Mouse (Mus musculus) stomach, embryonic 15.5 days (tissue): ENCODE data around the gene Epha8. TPM values are rescaled to one million over a fixed set of nuclear protein-coding genes. Genes with fewer than 3 reads are reported as not detected.
A peak's percentile ranks its signal among the peaks of the same experiment; 100 is the strongest.

ENCODE experiments used
- ATAC-seq: fragments of 200-750 bp; cut with Nextera tagmentation; 2 replicates; pipeline ENCODE4 v1.8.0; 2017; ENCODE audit warnings: low read depth, moderate number of reproducible peaks, moderate TSS enrichment; ENCODE audit not compliant: insufficient read depth, low FRiP score
- H3K27ac ChIP-seq: fragments of 300-500 bp; sonication (generic); 2 replicates; pipeline ENCODE4 v1.5.1; 2015; ENCODE audit warnings: mild to moderate bottlenecking, inconsistent platforms
- H3K27me3 ChIP-seq: fragments of 300-500 bp; sonication (generic); replicated peaks from 2 replicates; pipeline ENCODE4 v1.6.1; 2015; ENCODE audit warnings: inconsistent platforms
- H3K36me3 ChIP-seq: fragments of 300-500 bp; sonication (generic); 2 replicates; pipeline ENCODE4 v1.6.1; 2015; ENCODE audit warnings: inconsistent platforms
- H3K4me1 ChIP-seq: fragments of 300-500 bp; sonication (generic); 2 replicates; pipeline ENCODE4 v1.6.1; 2015; ENCODE audit warnings: inconsistent platforms
- H3K4me2 ChIP-seq: fragments of 300-500 bp; sonication (generic); 2 replicates; pipeline ENCODE4 v1.6.1; 2015; ENCODE audit warnings: mild to moderate bottlenecking, inconsistent platforms
- H3K4me3 ChIP-seq: fragments of 300-500 bp; sonication (generic); replicated peaks from 2 replicates; pipeline ENCODE4 v1.5.1; 2015; ENCODE audit warnings: inconsistent platforms
- H3K9ac ChIP-seq: fragments of 300-500 bp; sonication (generic); 2 replicates; pipeline ENCODE4 v1.6.1; 2015; ENCODE audit warnings: inconsistent platforms
- H3K9me3 ChIP-seq: fragments of 300-500 bp; sonication (generic); 2 replicates; pipeline ENCODE4 v1.6.1; 2016; ENCODE audit warnings: inconsistent platforms
- WGBS: fragments of 180-500 bp; shearing (Covaris S2); methylation state at CpG from one replicate; pipeline ENCODE4 v1.1.7; 2015; 5-methylcytosine and 5-hydroxymethylcytosine counted together
- polyA plus RNA-seq: library from polyadenylated mRNA; unstranded; fragments of >200 nt; fragmentation: Nextera tagmentation; extraction: Ambion mirVana; gene quantifications from 2 replicates; pipeline ENCODE4 v1.2.1, GENCODE M21; 2015

The Epha8 gene
- polyA plus RNA-seq, 1 experiment from 2014 or later = 1.0 TPM

- ATAC-seq = no peak
- Histone ChIP-seq H3K9me3 (no peaks in the 10 kb centered on the region), H3K4me3 (no peak overlapping the region), H3K27ac (no peak overlapping the region), H3K27me3 (peaks cover 35% of the 10 kb centered on the region), H3K4me1 (0 out of 2 replicates have a peak, but pooled peaks cover 10% of the 10 kb centered on the region), H3K36me3 (no peaks in the 10 kb centered on the region), H3K9ac (no peak overlapping the region), H3K4me2 (no peak overlapping the region)
- 38% methylated on average over 16 of the region's 16 CpGs for WGBS
These were observed 13.1 kb upstream of the Epha8 start for GRCm38 (mm10) chr4:136969503-136970276.

GRCm38 (mm10) chr4:136969096-136969495 lies 12.5 kb upstream of the Epha8 start:
- Histone ChIP-seq H3K9ac (no peak overlapping the region), H3K27ac (no peak overlapping the region), H3K4me2 (no peak overlapping the region), H3K4me1 (0 out of 2 replicates have a peak, but pooled peaks cover 10% of the 10 kb centered on the region), H3K4me3 (no peak overlapping the region), H3K36me3 (no peaks in the 10 kb centered on the region), H3K9me3 (no peaks in the 10 kb centered on the region), H3K27me3 (peaks cover 35% of the 10 kb centered on the region)
- ATAC-seq = no peak
- WGBS = 45% methylated on average over 8 of the region's 8 CpGs

GRCm38 (mm10) chr4:136967511-136967910 lies 10.9 kb upstream of the Epha8 start:
- H3K9me3 ChIP-seq = no peaks in the 10 kb centered on the region
- H3K27ac ChIP-seq = no peak overlapping the region
- H3K9ac ChIP-seq = no peak overlapping the region
- H3K4me2 ChIP-seq = no peak overlapping the region
- H3K27me3 ChIP-seq = peaks cover 35% of the 10 kb centered on the region
- no peak overlapping the region for H3K4me3 ChIP-seq
- H3K4me1 ChIP-seq = 0 out of 2 replicates have a peak, but pooled peaks cover 10% of the 10 kb centered on the region
- WGBS = 28% methylated on average over 9 of the region's 9 CpGs
- ATAC-seq = no peak
- H3K36me3 ChIP-seq = no peaks in the 10 kb centered on the region

- no peaks in the 10 kb centered on the region for H3K9me3 ChIP-seq
- H3K4me1 ChIP-seq = peaks cover 15% of the 10 kb centered on the region
- H3K9ac ChIP-seq = no peak overlapping the region
- H3K27me3 ChIP-seq = peaks cover 35% of the 10 kb centered on the region
- no peak for ATAC-seq
- no peak overlapping the region for H3K27ac ChIP-seq
- no peak overlapping the region for H3K4me3 ChIP-seq
- WGBS = 28% methylated on average over 16 of the region's 16 CpGs
- H3K4me2 ChIP-seq = no peak overlapping the region
- no peaks in the 10 kb centered on the region for H3K36me3 ChIP-seq
These were observed 10.1 kb upstream of the Epha8 start for GRCm38 (mm10) chr4:136966493-136967390.

- Histone ChIP-seq H3K9me3 (no peaks in the 10 kb centered on the region), H3K4me3 (no peak overlapping the region), H3K27ac (no peak overlapping the region), H3K27me3 (peaks cover 37% of the 10 kb centered on the region), H3K36me3 (no peaks in the 10 kb centered on the region), H3K4me1 (peaks cover 24% of the 10 kb centered on the region), H3K4me2 (no peak overlapping the region), H3K9ac (no peak overlapping the region)
- no peak for ATAC-seq
- 28% methylated on average over 15 of the region's 15 CpGs for WGBS
These were observed 8.4 kb upstream of the Epha8 start for GRCm38 (mm10) chr4:136964990-136965421.

GRCm38 (mm10) chr4:136962447-136962846 lies 5.8 kb upstream of the Epha8 start:
- Histone ChIP-seq H3K36me3 (no peaks in the 10 kb centered on the region), H3K27me3 (peaks cover 38% of the 10 kb centered on the region), H3K4me3 (no peak overlapping the region), H3K9ac (no peak overlapping the region), H3K9me3 (no peaks in the 10 kb centered on the region), H3K27ac (no peak overlapping the region), H3K4me2 (no peak overlapping the region), H3K4me1 (peaks cover 24% of the 10 kb centered on the region)
- 63% methylated on average over 4 of the region's 4 CpGs for WGBS
- ATAC-seq = no peak

GRCm38 (mm10) chr4:136961642-136962285 lies 5.1 kb upstream of the Epha8 start:
- H3K4me1 ChIP-seq = peaks cover 27% of the 10 kb centered on the region
- no peaks in the 10 kb centered on the region for H3K36me3 ChIP-seq
- WGBS = 21% methylated on average over 4 of the region's 4 CpGs
- H3K9me3 ChIP-seq = no peaks in the 10 kb centered on the region
- peaks cover 39% of the 10 kb centered on the region for H3K27me3 ChIP-seq
- ATAC-seq = peak; percentile 24; the same call in 1 of the 2 replicates
- H3K4me2 ChIP-seq = no peak overlapping the region
- no peak overlapping the region for H3K27ac ChIP-seq
- H3K9ac ChIP-seq = no peak overlapping the region
- no peak overlapping the region for H3K4me3 ChIP-seq

- Histone ChIP-seq H3K27me3 (peaks cover 51% of the 10 kb centered on the region), H3K4me1 (peaks cover 29% of the 10 kb centered on the region), H3K36me3 (no peaks in the 10 kb centered on the region), H3K9ac (no peak overlapping the region), H3K27ac (no peak overlapping the region), H3K4me2 (no peak overlapping the region), H3K9me3 (no peaks in the 10 kb centered on the region), H3K4me3 (no peak overlapping the region)
- ATAC-seq = no peak
- 26% methylated on average over 9 of the region's 9 CpGs for WGBS
These were observed 4.0 kb upstream of the Epha8 start for GRCm38 (mm10) chr4:136960581-136960980.

- H3K27me3 ChIP-seq = peaks cover 52% of the 10 kb centered on the region
- H3K36me3 ChIP-seq = no peaks in the 10 kb centered on the region
These were observed 3.5 kb upstream of the Epha8 start for GRCm38 (mm10) chr4:136960068-136960467.

GRCm38 (mm10) chr4:136954562-136954961 lies 2.1 kb downstream of the Epha8 start:
- Histone ChIP-seq H3K36me3 (no peaks in the 10 kb centered on the region), H3K4me1 (peaks cover 11% of the 10 kb centered on the region; the same call in 1 of the 2 replicates), H3K4me3 (no peak overlapping the region), H3K27ac (no peak overlapping the region), H3K9ac (no peak overlapping the region), H3K9me3 (no peaks in the 10 kb centered on the region), H3K4me2 (no peak overlapping the region), H3K27me3 (peaks cover 61% of the 10 kb centered on the region)
- ATAC-seq = no peak
- WGBS = 58% methylated on average over 6 of the region's 6 CpGs

More at GRCm38 (mm10) chr4:136960068-136960467, 3.5 kb upstream of the Epha8 start:
- peaks cover 26% of the 10 kb centered on the region for H3K4me1 ChIP-seq
- no peak overlapping the region for H3K9ac ChIP-seq
- H3K9me3 ChIP-seq = no peaks in the 10 kb centered on the region
- no peak overlapping the region for H3K4me2 ChIP-seq
- no peak overlapping the region for H3K27ac ChIP-seq
- H3K4me3 ChIP-seq = no peak overlapping the region
- ATAC-seq = no peak
- WGBS = 40% methylated on average over 3 of the region's 3 CpGs

- no peak overlapping the region for H3K27ac ChIP-seq
- H3K9ac ChIP-seq = no peak overlapping the region
- H3K9me3 ChIP-seq = no peaks in the 10 kb centered on the region
- no peak overlapping the region for H3K4me3 ChIP-seq
- H3K4me2 ChIP-seq = no peak overlapping the region
- WGBS = 43% methylated on average over 10 of the region's 10 CpGs
- no peak for ATAC-seq
- H3K27me3 ChIP-seq = peaks cover 24% of the 10 kb centered on the region; the same call in 1 of the 2 replicates
- H3K4me1 ChIP-seq = 0 out of 2 replicates have a peak, but pooled peaks cover 3% of the 10 kb centered on the region
- H3K36me3 ChIP-seq = no peaks in the 10 kb centered on the region
These were observed 7.2 kb downstream of the Epha8 start for GRCm38 (mm10) chr4:136949266-136949989.
